Mouse (Mus musculus): ENCODE data around the gene Usp50. TPM values are rescaled to one million over a fixed set of nuclear protein-coding genes. Genes with fewer than 3 reads are reported as not detected.

Usp50 gene
- polyA plus RNA-seq (2015; fragmentation: Nextera tagmentation; extraction: Ambion mirVana) = 1.5 and 2.2 TPM in 2 replicates

DNA sequence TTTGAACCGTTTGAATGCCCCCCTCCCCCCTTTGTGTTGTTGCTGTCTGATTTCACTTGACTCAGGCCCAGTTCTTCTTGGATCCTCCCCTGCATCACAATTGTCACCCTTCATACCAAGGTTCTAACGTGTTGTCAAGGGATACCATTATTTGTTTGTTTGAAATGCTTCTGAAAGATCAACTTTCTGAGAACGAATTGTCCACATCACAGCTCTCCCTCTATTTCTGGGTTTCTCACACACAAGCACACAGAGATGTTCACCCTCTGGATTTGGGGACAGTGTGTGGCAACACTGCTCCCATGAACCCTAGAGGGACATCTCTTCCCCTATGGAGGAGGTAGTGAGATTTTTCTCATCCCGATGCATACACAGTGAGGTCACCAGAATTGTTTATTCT is at the start of gene Usp50:
Usp50 (minus strand) TSS at position 101 of the 400 bp plus-strand sequence.
- 64% methylated on average over 4 of the region's 4 CpGs for WGBS
- no peak within 1 kb of the TSS for H3K27ac ChIP-seq (replicated peaks)
- no peak within 1 kb of the TSS for H3K9ac ChIP-seq
- peaks cover 11% of the 10 kb centered on the region for H3K4me1 ChIP-seq
- H3K27me3 ChIP-seq (replicated peaks) = no peaks in the 10 kb centered on the region
- H3K4me3 ChIP-seq = no peak within 1 kb of the TSS
- no peak for ATAC-seq (ENCODE audit: extremely low read depth, insufficient number of reproducible peaks, low FRiP score, low TSS enrichment)
- H3K9me3 ChIP-seq = no peaks in the 10 kb centered on the region
- H3K4me2 ChIP-seq = no peak within 1 kb of the TSS
- H3K36me3 ChIP-seq = no peaks in the 10 kb centered on the region

DNA sequence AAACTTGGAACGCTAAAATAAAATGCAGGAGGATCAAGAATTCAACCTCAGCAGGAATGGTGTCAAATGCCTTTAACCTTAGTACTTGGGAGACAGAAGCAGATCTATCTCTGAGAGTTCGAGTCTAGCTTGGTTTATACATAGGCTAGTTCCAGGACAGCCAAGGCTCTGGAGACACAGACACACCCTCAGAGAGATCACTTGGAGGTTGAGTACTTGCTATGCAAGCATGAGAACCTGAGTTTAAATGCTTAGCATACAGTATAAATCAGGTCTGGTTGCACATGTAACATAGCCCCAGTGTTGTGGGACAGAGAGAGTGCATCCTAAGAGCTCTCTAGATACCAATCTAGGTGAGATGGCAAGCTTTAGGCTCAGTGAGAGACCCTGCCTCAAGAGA is 34.1 kb upstream of the Usp50 start:
- H3K9me3 ChIP-seq = no peaks in the 10 kb centered on the region
- peaks cover 15% of the 10 kb centered on the region for H3K4me1 ChIP-seq
- no peak overlapping the region for H3K9ac ChIP-seq
- ATAC-seq (ENCODE audit: extremely low read depth, insufficient number of reproducible peaks, low FRiP score, low TSS enrichment) = no peak
- WGBS = 65% methylated on average over 2 of the region's 2 CpGs
- no peak overlapping the region for H3K4me3 ChIP-seq
- no peak overlapping the region for H3K4me2 ChIP-seq
- 0 out of 2 replicates have a peak overlapping the region, but pooled peaks have one; percentile 8 for H3K27ac ChIP-seq (replicated peaks)
- H3K36me3 ChIP-seq = peaks cover 61% of the 10 kb centered on the region
- H3K27me3 ChIP-seq (replicated peaks) = no peaks in the 10 kb centered on the region

DNA sequence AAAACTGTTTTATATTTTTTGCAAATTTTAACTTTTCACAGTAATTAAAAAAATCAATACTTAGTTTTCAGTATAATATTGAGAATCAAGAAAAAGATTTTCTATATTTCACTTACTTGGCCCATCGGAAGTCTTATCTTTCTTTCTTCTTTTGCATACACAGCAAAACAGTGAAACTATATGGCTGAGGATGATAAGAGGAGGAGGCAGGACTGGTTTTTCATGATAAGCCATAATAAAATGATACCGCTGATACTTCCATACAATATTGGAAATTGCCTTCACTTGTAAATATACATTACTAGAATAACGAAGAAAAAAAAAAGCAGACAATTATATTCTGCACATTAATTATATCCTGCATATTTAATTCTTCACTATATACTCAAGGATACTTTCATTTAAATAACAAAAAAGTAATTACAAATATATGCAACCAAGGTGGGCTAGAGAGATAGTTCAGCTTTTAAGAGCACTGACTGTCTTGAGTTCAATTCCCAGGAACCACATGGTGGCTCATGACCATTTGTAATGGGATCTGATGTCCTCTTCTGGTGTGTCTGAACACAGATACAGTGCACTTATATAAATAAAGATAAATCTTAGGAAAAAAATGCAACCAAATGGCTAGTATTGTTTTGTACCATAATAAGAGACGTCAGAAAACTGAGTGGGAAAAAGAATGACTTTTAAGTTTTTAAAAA is 33.5 kb upstream of the Usp50 start:
- 61% methylated on average over 4 of the region's 4 CpGs for WGBS
- H3K4me3 ChIP-seq = no peak overlapping the region
- no peak overlapping the region for H3K4me2 ChIP-seq
- peaks cover 15% of the 10 kb centered on the region for H3K4me1 ChIP-seq
- H3K27me3 ChIP-seq (replicated peaks) = no peaks in the 10 kb centered on the region
- no peak overlapping the region for H3K27ac ChIP-seq (replicated peaks)
- no peak overlapping the region for H3K9ac ChIP-seq
- no peak for ATAC-seq (ENCODE audit: extremely low read depth, insufficient number of reproducible peaks, low FRiP score, low TSS enrichment)
- H3K9me3 ChIP-seq = no peaks in the 10 kb centered on the region
- peaks cover 64% of the 10 kb centered on the region for H3K36me3 ChIP-seq

DNA sequence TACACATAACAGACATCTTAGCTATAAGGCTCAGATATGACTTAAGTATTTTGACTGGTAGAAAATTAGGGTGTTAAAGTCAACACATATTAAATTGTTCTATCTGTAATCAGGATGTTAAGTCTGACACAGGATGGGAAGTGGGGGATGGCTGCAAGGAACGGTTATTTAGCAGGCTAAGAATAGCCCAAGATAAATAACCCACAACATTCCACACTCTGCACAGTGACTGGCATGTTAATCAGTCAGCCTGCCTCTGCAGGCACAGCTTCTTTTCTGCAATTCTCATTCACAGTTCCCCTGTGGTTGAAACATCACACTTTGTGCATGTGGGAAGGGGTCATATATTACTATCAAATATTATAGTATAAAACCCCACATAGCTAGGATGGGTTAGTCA is 32.6 kb upstream of the Usp50 start:
- H3K27ac ChIP-seq (replicated peaks) = peak overlapping the region; percentile 67

DNA sequence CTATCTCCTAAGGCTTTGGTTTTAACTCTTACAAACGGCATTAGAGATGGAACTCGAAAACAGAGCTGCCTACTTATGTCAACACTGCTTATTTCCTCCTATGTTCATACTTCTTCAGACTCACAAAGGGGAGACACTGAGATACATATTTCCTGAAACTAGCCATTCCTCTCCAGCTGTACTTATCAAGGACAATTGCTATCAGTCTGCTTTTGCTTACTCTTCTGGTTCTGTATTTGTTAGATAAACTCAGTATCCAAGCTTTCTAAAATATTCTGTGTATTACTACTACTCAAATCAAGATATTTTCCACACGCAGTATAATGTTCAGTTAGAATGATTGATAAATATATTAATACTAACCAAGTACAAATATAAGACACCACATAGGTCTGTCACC is 18.7 kb upstream of the Usp50 start:
- 86% methylated on average over 3 of the region's 3 CpGs for WGBS
- peaks cover 86% of the 10 kb centered on the region for H3K36me3 ChIP-seq

More for the DNA sequence above, 32.6 kb upstream of the Usp50 start:
- Histone ChIP-seq H3K27me3 (replicated peaks) (no peaks in the 10 kb centered on the region), H3K4me3 (no peak overlapping the region), H3K9ac (no peak overlapping the region), H3K4me2 (peak overlapping the region; percentile 50), H3K4me1 (peaks cover 15% of the 10 kb centered on the region), H3K9me3 (no peaks in the 10 kb centered on the region), H3K36me3 (peaks cover 69% of the 10 kb centered on the region)
- WGBS = 3% methylated on average over 1 of the region's 1 CpGs
- ATAC-seq (ENCODE audit: extremely low read depth, insufficient number of reproducible peaks, low FRiP score, low TSS enrichment) = peak; percentile 42

DNA sequence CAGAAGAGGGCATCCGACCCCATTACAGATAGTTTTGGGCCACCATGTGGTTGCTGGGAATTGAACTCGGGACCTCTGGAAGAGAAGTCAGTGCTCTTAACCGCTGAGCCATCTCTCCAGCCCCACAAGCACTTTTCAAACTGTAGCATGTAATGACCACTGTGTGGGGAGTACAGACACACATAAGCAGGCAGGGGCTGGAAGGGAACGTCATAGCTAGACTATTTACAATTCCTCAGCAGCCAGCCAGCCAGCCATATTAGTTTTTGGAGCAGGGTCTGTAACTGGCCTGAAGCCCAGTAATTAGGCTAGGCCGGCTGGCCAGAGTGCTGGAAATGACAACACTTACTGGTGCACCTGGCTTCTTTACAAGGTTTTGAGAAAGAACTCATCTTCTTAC is 15.2 kb upstream of the Usp50 start:
- H3K4me1 ChIP-seq = no peaks in the 10 kb centered on the region
- H3K9me3 ChIP-seq = no peaks in the 10 kb centered on the region
- no peak overlapping the region for H3K4me2 ChIP-seq
- H3K9ac ChIP-seq = no peak overlapping the region
- H3K4me3 ChIP-seq = no peak overlapping the region
- H3K27me3 ChIP-seq (replicated peaks) = no peaks in the 10 kb centered on the region
- peaks cover 88% of the 10 kb centered on the region for H3K36me3 ChIP-seq
- 86% methylated on average over 5 of the region's 5 CpGs for WGBS
- no peak overlapping the region for H3K27ac ChIP-seq (replicated peaks)
- no peak for ATAC-seq (ENCODE audit: extremely low read depth, insufficient number of reproducible peaks, low FRiP score, low TSS enrichment)

More for the DNA sequence above, 18.7 kb upstream of the Usp50 start:
- no peak overlapping the region for H3K4me2 ChIP-seq
- H3K9ac ChIP-seq = no peak overlapping the region
- no peak overlapping the region for H3K27ac ChIP-seq (replicated peaks)
- H3K9me3 ChIP-seq = no peaks in the 10 kb centered on the region
- no peak overlapping the region for H3K4me3 ChIP-seq
- H3K27me3 ChIP-seq (replicated peaks) = no peaks in the 10 kb centered on the region
- no peak for ATAC-seq (ENCODE audit: extremely low read depth, insufficient number of reproducible peaks, low FRiP score, low TSS enrichment)
- H3K4me1 ChIP-seq = no peaks in the 10 kb centered on the region

DNA sequence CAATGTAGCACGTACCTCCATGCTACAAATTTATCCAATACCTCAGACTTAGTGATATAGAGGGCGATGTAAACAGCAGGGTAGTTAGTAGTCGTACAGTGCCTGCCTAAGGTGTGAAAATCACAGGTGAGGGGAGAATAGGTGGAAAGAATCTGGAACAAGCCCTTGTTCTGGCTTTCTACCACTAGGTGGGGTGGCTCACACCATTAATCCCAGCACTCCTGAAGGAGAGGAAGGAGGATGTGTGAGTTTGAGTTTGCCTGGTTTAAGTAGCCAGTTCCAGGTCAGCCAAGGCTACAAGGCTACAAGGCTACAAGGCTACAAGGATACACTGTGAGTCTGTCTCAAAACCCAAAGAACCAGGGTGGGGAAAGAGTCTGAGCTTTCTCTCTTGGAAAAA is 12.4 kb upstream of the Usp50 start:
- Histone ChIP-seq H3K4me1 (no peaks in the 10 kb centered on the region), H3K9ac (no peak overlapping the region), H3K36me3 (peaks cover 92% of the 10 kb centered on the region), H3K27ac (replicated peaks) (no peak overlapping the region), H3K4me3 (no peak overlapping the region), H3K4me2 (no peak overlapping the region), H3K27me3 (replicated peaks) (no peaks in the 10 kb centered on the region), H3K9me3 (no peaks in the 10 kb centered on the region)
- 77% methylated on average over 3 of the region's 3 CpGs for WGBS
- ATAC-seq (ENCODE audit: extremely low read depth, insufficient number of reproducible peaks, low FRiP score, low TSS enrichment) = no peak

DNA sequence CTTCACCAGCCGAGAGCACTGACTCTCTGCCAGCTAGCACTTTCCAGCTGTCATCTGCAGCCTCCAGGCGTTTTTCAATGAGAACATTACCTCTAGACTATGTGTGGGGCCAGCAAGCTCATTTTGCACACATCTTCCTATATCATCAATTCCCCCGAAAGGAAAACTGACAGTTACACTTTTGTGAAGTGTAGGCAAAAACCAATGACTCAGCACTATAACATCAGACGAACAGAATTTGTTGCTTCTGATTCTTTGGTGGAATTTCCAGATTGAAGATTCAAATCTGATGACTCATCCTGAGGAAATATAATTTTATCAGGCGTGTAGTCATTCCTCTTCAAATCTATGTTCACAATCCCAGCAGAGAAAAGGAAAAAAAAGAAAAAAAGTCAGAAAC is 9.3 kb upstream of the Usp50 start:
- no peaks in the 10 kb centered on the region for H3K9me3 ChIP-seq
- WGBS = 70% methylated on average over 5 of the region's 5 CpGs
- no peak overlapping the region for H3K9ac ChIP-seq
- H3K4me2 ChIP-seq = no peak overlapping the region
- ATAC-seq (ENCODE audit: extremely low read depth, insufficient number of reproducible peaks, low FRiP score, low TSS enrichment) = no peak
- peaks cover 81% of the 10 kb centered on the region for H3K36me3 ChIP-seq
- H3K27me3 ChIP-seq (replicated peaks) = no peaks in the 10 kb centered on the region
- peaks cover 7% of the 10 kb centered on the region for H3K4me1 ChIP-seq
- H3K4me3 ChIP-seq = no peak overlapping the region
- H3K27ac ChIP-seq (replicated peaks) = no peak overlapping the region

DNA sequence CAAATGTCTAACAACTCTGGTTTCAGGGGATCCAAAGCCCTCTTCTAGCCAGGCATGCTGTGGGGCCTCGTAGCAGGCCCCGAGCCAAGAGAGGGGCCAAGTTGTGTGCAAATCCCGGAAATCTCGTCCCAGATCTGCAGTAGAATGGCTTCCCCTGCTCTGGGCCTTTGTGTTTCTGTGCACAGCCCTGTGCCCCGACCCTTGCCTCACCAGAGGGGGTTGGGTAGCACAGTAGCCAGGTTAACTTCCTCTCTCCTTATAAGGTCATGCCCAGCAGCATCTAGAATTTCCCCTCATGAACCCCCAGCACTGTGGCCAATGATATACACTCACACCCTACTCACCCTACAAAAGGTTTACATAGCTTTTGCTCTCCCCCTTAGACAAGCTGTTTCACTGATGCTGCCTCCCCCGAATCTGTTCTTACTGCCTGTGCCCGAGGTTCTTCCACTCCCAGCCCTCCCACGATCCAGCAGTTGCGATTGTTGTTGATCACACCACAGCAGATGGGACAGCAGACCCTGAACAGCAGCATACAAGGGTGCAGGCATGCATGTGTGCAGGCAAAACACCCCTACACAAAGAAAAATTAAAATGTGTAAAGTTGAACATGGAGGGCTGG is 4.6 kb upstream of the Usp50 start:
- peaks cover 11% of the 10 kb centered on the region for H3K4me1 ChIP-seq
- peak overlapping the region; percentile 20; the same call in 1 of the 2 replicates for H3K27ac ChIP-seq (replicated peaks)
- no peak overlapping the region for H3K4me3 ChIP-seq
- peaks cover 36% of the 10 kb centered on the region for H3K36me3 ChIP-seq
- H3K4me2 ChIP-seq = no peak overlapping the region; the same call in 1 of the 2 replicates
- H3K9me3 ChIP-seq = no peaks in the 10 kb centered on the region
- WGBS = 51% methylated on average over 9 of the region's 9 CpGs
- no peaks in the 10 kb centered on the region for H3K27me3 ChIP-seq (replicated peaks)
- peak overlapping the region; percentile 37; the same call in 1 of the 2 replicates for H3K9ac ChIP-seq
- no peak; the same call in 1 of the 2 replicates for ATAC-seq (ENCODE audit: extremely low read depth, insufficient number of reproducible peaks, low FRiP score, low TSS enrichment)

DNA sequence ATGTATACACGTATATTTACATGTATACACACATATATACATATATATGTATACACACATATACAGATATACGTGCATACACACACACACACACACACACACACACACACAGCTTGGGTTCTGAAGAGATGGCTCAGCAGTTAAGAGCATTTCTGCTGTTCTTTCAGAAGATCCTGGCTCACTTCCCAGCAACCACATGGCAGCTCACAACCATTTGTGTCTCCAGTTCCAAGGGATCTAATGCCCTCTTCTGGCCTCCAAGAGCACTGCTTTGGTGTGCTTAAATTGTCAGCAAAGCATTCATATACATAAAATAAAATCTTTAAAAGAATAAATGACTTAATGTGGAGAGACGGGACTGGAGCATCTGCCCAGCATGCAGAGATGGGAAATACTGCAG is 837 bp downstream of the Usp50 start:
- Histone ChIP-seq H3K4me1 (0 out of 2 replicates have a peak, but pooled peaks cover 2% of the 10 kb centered on the region), H3K9ac (no peak overlapping the region), H3K27me3 (replicated peaks) (no peaks in the 10 kb centered on the region), H3K4me2 (no peak overlapping the region), H3K36me3 (no peaks in the 10 kb centered on the region), H3K4me3 (no peak overlapping the region), H3K9me3 (no peaks in the 10 kb centered on the region), H3K27ac (replicated peaks) (no peak overlapping the region)
- 73% methylated on average over 3 of the region's 3 CpGs for WGBS
- ATAC-seq (ENCODE audit: extremely low read depth, insufficient number of reproducible peaks, low FRiP score, low TSS enrichment) = no peak

DNA sequence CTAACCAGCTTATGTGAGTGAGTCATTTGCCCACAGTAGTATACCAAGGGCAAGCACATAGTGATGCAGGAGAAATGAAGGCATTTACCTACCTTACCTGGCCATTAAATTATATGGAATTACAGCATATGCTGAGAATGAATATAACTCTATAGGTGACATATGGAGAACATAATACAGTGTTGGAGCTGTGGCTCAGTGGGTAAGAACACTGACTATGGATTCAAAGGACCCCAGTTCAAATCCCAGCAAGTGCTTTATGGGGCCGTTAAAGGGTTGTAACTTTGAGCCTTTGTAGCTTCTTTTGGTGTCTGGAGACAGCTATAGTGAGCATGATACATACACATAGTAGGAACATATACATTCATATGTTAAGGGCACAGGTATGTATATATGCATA is 1.8 kb downstream of the Usp50 start:
- 81% methylated on average over 1 of the region's 1 CpGs for WGBS
- Histone ChIP-seq H3K9me3 (no peaks in the 10 kb centered on the region), H3K27me3 (replicated peaks) (no peaks in the 10 kb centered on the region), H3K4me1 (no peaks in the 10 kb centered on the region), H3K27ac (replicated peaks) (no peak overlapping the region), H3K4me2 (no peak overlapping the region), H3K9ac (no peak overlapping the region), H3K36me3 (no peaks in the 10 kb centered on the region), H3K4me3 (no peak overlapping the region)
- no peak for ATAC-seq (ENCODE audit: extremely low read depth, insufficient number of reproducible peaks, low FRiP score, low TSS enrichment)

DNA sequence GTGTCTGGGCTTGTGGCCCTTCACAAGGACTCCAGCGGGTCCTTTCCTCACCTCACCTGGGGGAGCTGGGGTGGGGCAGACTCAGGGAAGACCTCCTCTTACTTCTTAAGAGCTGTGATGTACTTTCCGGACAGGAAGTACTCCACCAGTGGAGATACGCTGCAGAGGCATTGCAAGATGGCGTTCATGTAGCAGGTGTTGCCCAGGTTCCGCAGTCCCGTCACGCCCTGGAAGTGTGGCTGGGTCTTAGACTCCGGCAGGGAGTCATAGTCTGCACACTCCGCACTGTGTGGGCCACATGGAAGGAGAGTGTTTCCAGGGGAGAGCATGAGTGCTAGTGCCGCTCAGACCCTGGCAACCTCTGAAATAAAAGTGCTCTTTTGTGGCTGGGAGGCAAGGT is 3.0 kb downstream of the Usp50 start:
- no peak overlapping the region for H3K4me2 ChIP-seq
- WGBS = 82% methylated on average over 10 of the region's 10 CpGs

More for the DNA sequence above, 3.0 kb downstream of the Usp50 start:
- no peak; the same call in 1 of the 2 replicates for ATAC-seq (ENCODE audit: extremely low read depth, insufficient number of reproducible peaks, low FRiP score, low TSS enrichment)
- H3K36me3 ChIP-seq = no peaks in the 10 kb centered on the region
- no peak overlapping the region for H3K27ac ChIP-seq (replicated peaks)
- H3K4me3 ChIP-seq = no peak overlapping the region
- H3K4me1 ChIP-seq = no peaks in the 10 kb centered on the region
- no peak overlapping the region for H3K9ac ChIP-seq
- H3K27me3 ChIP-seq (replicated peaks) = no peaks in the 10 kb centered on the region
- no peaks in the 10 kb centered on the region for H3K9me3 ChIP-seq

All from heart, embryonic 13.5 days (tissue).